In genomic region chr7:45842950-45843744, GRCm38 (mm10) we compare ENCODE assay signal across 18 mouse cellular contexts. TPM values are rescaled to one million over a fixed set of nuclear protein-coding genes. Genes with fewer than 3 reads are reported as not detected.
A peak's percentile ranks its signal among the peaks of the same experiment; 100 is the strongest.
DNase-seq lines count a peak whose midpoint lies in the region; ATAC-seq and TF ChIP-seq lines count a peak whose summit lies in the region.
"Had no signal": no experiment of that assay in that cellular context is flagged by ENCODE, and none has a peak within 500 bp of the region (broad histone marks: within the 10 kb centered on the region; RNA-seq: fewer than 3 reads in every experiment).

No protein-coding gene starts in this region.

- H3K4me3 ChIP-seq in lung, postnatal 0 days (ENCODE audit: low read depth, low read length) = no peak overlapping the region
- no peak overlapping the region for H3K4me3 ChIP-seq in intestine, postnatal 0 days (ENCODE audit: low read depth, low read length)
- H3K4me3 ChIP-seq: embryonic facial prominence, embryonic 10.5 days; embryonic facial prominence, embryonic 12.5 days; forebrain, embryonic 13.5 days; forebrain, embryonic 15.5 days had no signal

- no peak overlapping the region for H3K4me2 ChIP-seq in lung, postnatal 0 days (replicated peaks; ENCODE audit: low read depth, low read length)
- H3K4me2 ChIP-seq in intestine, postnatal 0 days (replicated peaks; ENCODE audit: low read depth) = no peak overlapping the region
- H3K4me2 ChIP-seq: embryonic facial prominence, embryonic 12.5 days; forebrain, embryonic 13.5 days; forebrain, embryonic 15.5 days had no signal

- 0 out of 2 replicates have a peak, but pooled peaks cover 5% of the 10 kb centered on the region for H3K27me3 ChIP-seq in lung, postnatal 0 days (replicated peaks; ENCODE audit: insufficient read depth, low read length)
- H3K27me3 ChIP-seq in intestine, postnatal 0 days (replicated peaks; ENCODE audit: control insufficient read depth, insufficient read depth, low read length) = 0 out of 2 replicates have a peak, but pooled peaks cover 3% of the 10 kb centered on the region
- H3K27me3 ChIP-seq: forebrain, embryonic 15.5 days had no signal

- TF ChIP-seq EP300 in lung, postnatal 0 days (IDR thresholded peaks at IDR 0.05) = peak; percentile 74

- H3K9me3 ChIP-seq in lung, postnatal 0 days (ENCODE audit: low read length) = no peaks in the 10 kb centered on the region
- no peaks in the 10 kb centered on the region for H3K9me3 ChIP-seq in intestine, postnatal 0 days (ENCODE audit: control insufficient read depth)
- H3K9me3 ChIP-seq: embryonic facial prominence, embryonic 10.5 days; embryonic facial prominence, embryonic 12.5 days; forebrain, embryonic 13.5 days; forebrain, embryonic 15.5 days had no signal

- TF ChIP-seq CTCF in lung, postnatal 0 days (IDR thresholded peaks at IDR 0.05) = no peak
- no peak for TF ChIP-seq CTCF in intestine, postnatal 0 days (IDR thresholded peaks at IDR 0.05; ENCODE audit: low read depth)

- peak; percentile 54 for ATAC-seq in lung, postnatal 0 days
- peak; percentile 79 for ATAC-seq in granulocyte monocyte progenitor cell, adult 5-6 weeks (replicated peaks; ENCODE audit: poor library complexity, severe bottlenecking)
- peak; percentile 52 for ATAC-seq in megakaryocyte progenitor cell, adult 5-6 weeks (replicated peaks; ENCODE audit: poor library complexity)
- no peak for ATAC-seq in intestine, postnatal 0 days
- ATAC-seq: forebrain, embryonic 13.5 days; forebrain, embryonic 15.5 days; forebrain, postnatal 0 days had no signal

- no peaks in the 10 kb centered on the region for H3K4me1 ChIP-seq in lung, postnatal 0 days (ENCODE audit: insufficient read depth, low read depth, low read length)
- no peaks in the 10 kb centered on the region for H3K4me1 ChIP-seq in intestine, postnatal 0 days (replicated peaks; ENCODE audit: control insufficient read depth, insufficient read depth, low read length)
- H3K4me1 ChIP-seq: embryonic facial prominence, embryonic 12.5 days; forebrain, embryonic 13.5 days; forebrain, embryonic 15.5 days had no signal

- peak; percentile 43 for DNase-seq in lung, postnatal 0 days (ENCODE audit: low spot score)
- no peak for DNase-seq in lung, postnatal 25 days (ENCODE audit: low spot score)
- DNase-seq: adrenal gland, adult 2 months; adrenal gland, postnatal 14 days; adrenal gland, postnatal 36 days; cerebellum, adult 11-12 months; cerebellum, adult 2 months; cerebellum, adult 9-10 months; cerebellum, postnatal 10 days; cerebellum, postnatal 25 days; forebrain, postnatal 0 days had no signal

- no peaks in the 10 kb centered on the region for H3K36me3 ChIP-seq in lung, postnatal 0 days (ENCODE audit: insufficient read depth, low read length)
- H3K36me3 ChIP-seq in intestine, postnatal 0 days (ENCODE audit: control insufficient read depth, insufficient read depth) = no peaks in the 10 kb centered on the region
- H3K36me3 ChIP-seq: embryonic facial prominence, embryonic 10.5 days; embryonic facial prominence, embryonic 12.5 days; forebrain, embryonic 15.5 days had no signal

- H3K27ac ChIP-seq in lung, postnatal 0 days (ENCODE audit: low read length) = no peak overlapping the region; the same call in 1 of the 2 replicates
- H3K27ac ChIP-seq in intestine, postnatal 0 days (ENCODE audit: low read depth, low read length) = no peak overlapping the region
- H3K27ac ChIP-seq: embryonic facial prominence, embryonic 10.5 days; embryonic facial prominence, embryonic 12.5 days; forebrain, embryonic 13.5 days; forebrain, embryonic 15.5 days had no signal

- no peak overlapping the region for H3K9ac ChIP-seq in lung, postnatal 0 days (replicated peaks; ENCODE audit: low read depth)
- no peak overlapping the region for H3K9ac ChIP-seq in intestine, postnatal 0 days (ENCODE audit: low read depth, low read length)
- H3K9ac ChIP-seq: embryonic facial prominence, embryonic 12.5 days; forebrain, embryonic 13.5 days; forebrain, embryonic 15.5 days; forebrain, postnatal 0 days had no signal

- WGBS in lung, postnatal 0 days = 72% methylated on average over 10 of the region's 10 CpGs
- WGBS in intestine, postnatal 0 days = 82% methylated on average over 10 of the region's 10 CpGs

RNA-seq across cellular contexts. Expression of gene Grwd1, which starts 12.4 kb away (rescaled TPM):
- 14.8 and 15.1 TPM in 2 replicates for polyA plus RNA-seq in lung, postnatal 0 days (2015; fragmentation: Nextera tagmentation; extraction: Ambion mirVana)
- 30.9 and 33.6 TPM in 2 replicates for total RNA-seq in granulocyte monocyte progenitor cell, adult 5-6 weeks (2014; fragmentation: Nextera tagmentation)
- 21.9 and 27.3 TPM in 2 replicates for total RNA-seq in granulocyte monocyte progenitor cell, adult 5-6 weeks (2017)
- total RNA-seq in megakaryocyte progenitor cell, adult 5-6 weeks (2015) = 22.6 and 25.1 TPM in 2 replicates
- total RNA-seq in megakaryocyte progenitor cell, adult 5-6 weeks (2017) = 24.2 and 26.9 TPM in 2 replicates
- polyA plus RNA-seq in intestine, postnatal 0 days (2015; fragmentation: Nextera tagmentation; extraction: Ambion mirVana) = 16.4 and 16.6 TPM in 2 replicates

RNA-seq across cellular contexts. Expression of gene Kcnj14, which starts 18.6 kb away (rescaled TPM):
- polyA plus RNA-seq in lung, postnatal 0 days (2015; fragmentation: Nextera tagmentation; extraction: Ambion mirVana) = 0.20 and 0.35 TPM in 2 replicates
- total RNA-seq in granulocyte monocyte progenitor cell, adult 5-6 weeks (2014; fragmentation: Nextera tagmentation) = 0.47 and 0.71 TPM in 2 replicates
- not detected in 2 replicates for total RNA-seq in granulocyte monocyte progenitor cell, adult 5-6 weeks (2017)
- 0.05 TPM in 2 replicates for total RNA-seq in megakaryocyte progenitor cell, adult 5-6 weeks (2015)
- total RNA-seq in megakaryocyte progenitor cell, adult 5-6 weeks (2017) = not detected in 2 replicates
- 0.10 and 0.27 TPM in 2 replicates for polyA plus RNA-seq in intestine, postnatal 0 days (2015; fragmentation: Nextera tagmentation; extraction: Ambion mirVana)

RNA-seq across cellular contexts. Expression of gene Cyth2, which starts 28.8 kb away (rescaled TPM):
- polyA plus RNA-seq in lung, postnatal 0 days (2015; fragmentation: Nextera tagmentation; extraction: Ambion mirVana) = 105 and 113 TPM in 2 replicates
- total RNA-seq in granulocyte monocyte progenitor cell, adult 5-6 weeks (2014; fragmentation: Nextera tagmentation) = 32.7 and 36.3 TPM in 2 replicates
- 33.1 and 35.3 TPM in 2 replicates for total RNA-seq in granulocyte monocyte progenitor cell, adult 5-6 weeks (2017)
- total RNA-seq in megakaryocyte progenitor cell, adult 5-6 weeks (2015) = 17.9 and 26.3 TPM in 2 replicates
- total RNA-seq in megakaryocyte progenitor cell, adult 5-6 weeks (2017) = 32.4 and 34.5 TPM in 2 replicates
- polyA plus RNA-seq in intestine, postnatal 0 days (2015; fragmentation: Nextera tagmentation; extraction: Ambion mirVana) = 61.9 and 66.4 TPM in 2 replicates

RNA-seq across cellular contexts. Expression of gene Kdelr1, which starts 29.4 kb away (rescaled TPM):
- polyA plus RNA-seq in lung, postnatal 0 days (2015; fragmentation: Nextera tagmentation; extraction: Ambion mirVana) = 56.2 and 57.3 TPM in 2 replicates
- 123 and 143 TPM in 2 replicates for total RNA-seq in granulocyte monocyte progenitor cell, adult 5-6 weeks (2014; fragmentation: Nextera tagmentation)
- 65.2 and 72.5 TPM in 2 replicates for total RNA-seq in granulocyte monocyte progenitor cell, adult 5-6 weeks (2017)
- total RNA-seq in megakaryocyte progenitor cell, adult 5-6 weeks (2015) = 113 and 145 TPM in 2 replicates
- total RNA-seq in megakaryocyte progenitor cell, adult 5-6 weeks (2017) = 68.3 and 73.1 TPM in 2 replicates
- polyA plus RNA-seq in intestine, postnatal 0 days (2015; fragmentation: Nextera tagmentation; extraction: Ambion mirVana) = 99.6 and 107 TPM in 2 replicates

RNA-seq across cellular contexts. Expression of gene Grin2d, which starts 35.0 kb away (rescaled TPM):
- polyA plus RNA-seq in lung, postnatal 0 days (2015; fragmentation: Nextera tagmentation; extraction: Ambion mirVana) = 0.62 and 0.75 TPM in 2 replicates
- 0.15 TPM in 1 of 2 replicates, not detected in the other for total RNA-seq in granulocyte monocyte progenitor cell, adult 5-6 weeks (2014; fragmentation: Nextera tagmentation)
- 0.09 TPM in 1 of 2 replicates, not detected in the other for total RNA-seq in granulocyte monocyte progenitor cell, adult 5-6 weeks (2017)
- not detected in 2 replicates for total RNA-seq in megakaryocyte progenitor cell, adult 5-6 weeks (2015)
- under 0.01 TPM in 1 of 2 replicates, not detected in the other for total RNA-seq in megakaryocyte progenitor cell, adult 5-6 weeks (2017)
- 0.66 and 1.1 TPM in 2 replicates for polyA plus RNA-seq in intestine, postnatal 0 days (2015; fragmentation: Nextera tagmentation; extraction: Ambion mirVana)
